Mouse (Mus musculus) liver, adult 2 months (tissue): ENCODE results near the gene Thrb. TPM values are rescaled to one million over a fixed set of nuclear protein-coding genes. Genes with fewer than 3 reads are reported as not detected.

Experiments used
- DNase-seq: peaks from one replicate; pipeline ENCODE4 v3.0.0-alpha.2; 2011; ENCODE audit warnings: low read depth, low spot score; ENCODE audit errors: extremely low read depth
- H3K27ac ChIP-seq: fragments of 200-500 bp; replicated peaks from 2 replicates; pipeline ENCODE4 v1.5.1; 2012; ENCODE audit warnings: low read depth, mild to moderate bottlenecking, control low read depth, inconsistent platforms, low read length; ENCODE audit not compliant: insufficient read depth
- H3K27me3 ChIP-seq: fragments of 200-500 bp; 2 replicates; pipeline ENCODE4 v1.6.1; 2012; ENCODE audit warnings: mild to moderate bottlenecking, moderate library complexity, low read length, inconsistent platforms; ENCODE audit not compliant: control insufficient read depth, insufficient read depth
- H3K36me3 ChIP-seq: fragments of 200-500 bp; 2 replicates; pipeline ENCODE4 v1.6.1; 2012; ENCODE audit warnings: low read length, inconsistent platforms; ENCODE audit not compliant: control insufficient read depth, insufficient read depth
- H3K4me1 ChIP-seq: fragments of 200-500 bp; 2 replicates; pipeline ENCODE4 v1.6.1; 2011; ENCODE audit warnings: low read length; ENCODE audit not compliant: control insufficient read depth, insufficient read depth
- H3K4me3 ChIP-seq: fragments of 200-500 bp; 2 replicates; pipeline ENCODE4 v1.5.1; 2011; ENCODE audit warnings: low read depth, mild to moderate bottlenecking, control low read depth, low read length, moderate library complexity; ENCODE audit not compliant: insufficient read depth
- H3K79me2 ChIP-seq: fragments of 200-500 bp; 2 replicates; pipeline ENCODE4 v1.6.1; 2012; ENCODE audit warnings: inconsistent platforms, mild to moderate bottlenecking, low read length, moderate library complexity; ENCODE audit not compliant: control insufficient read depth, insufficient read depth
- H3K9ac ChIP-seq: fragments of 200-500 bp; 2 replicates; pipeline ENCODE4 v1.6.1; 2012; ENCODE audit warnings: low read depth, mild to moderate bottlenecking, control low read depth, inconsistent platforms, low read length
- CTCF ChIP-seq: fragments of 200-500 bp; IDR thresholded peaks from 2 replicates; pipeline ENCODE4 v1.5.1; 2011; ENCODE audit warnings: low read depth, low read length, control low read depth
- POLR2A ChIP-seq: fragments of 200-500 bp; IDR thresholded peaks from 2 replicates; pipeline ENCODE4 v1.6.1; 2011; ENCODE audit warnings: low read length, control low read depth; ENCODE audit not compliant: insufficient read depth; ENCODE audit errors: extremely low read depth
- WGBS: fragments of 180-500 bp; shearing (Covaris S2); methylation state at CpG from one replicate; pipeline ENCODE4 v1.1.7; 2018; 5-methylcytosine and 5-hydroxymethylcytosine counted together
- polyA plus RNA-seq: library from polyadenylated mRNA; depleted of rRNA; stranded (reverse); fragments of >200 nt; gene quantifications from 2 replicates; pipeline ENCODE4 v1.2.3, GENCODE M21; 2012
- total RNA-seq: library from RNA; depleted of rRNA; stranded (reverse); fragments of >200 nt; gene quantifications from 2 replicates; pipeline ENCODE4 v1.2.3, GENCODE M21; 2014

Gene Thrb
- total and polyA plus RNA-seq, 2 experiments = 8.6 to 34.6 TPM

- H3K79me2 ChIP-seq = peaks cover 32% of the 10 kb centered on the region; the same call in 1 of the 2 replicates
- no peak overlapping the region for H3K9ac ChIP-seq
- H3K27me3 ChIP-seq = no peaks in the 10 kb centered on the region
- H3K4me1 ChIP-seq = peaks cover 20% of the 10 kb centered on the region; the same call in 1 of the 2 replicates
- H3K36me3 ChIP-seq = peaks cover 2% of the 10 kb centered on the region; the same call in 1 of the 2 replicates
- WGBS = 68% methylated on average over 2 of the region's 2 CpGs
- no peak overlapping the region for H3K27ac ChIP-seq
- DNase-seq = no peak
- no peak overlapping the region for H3K4me3 ChIP-seq
- TF ChIP-seq POLR2A (no peak), CTCF (no peak)
Observed at GRCm38 (mm10) chr14:17733077-17733778, 73.2 kb downstream of the Thrb start.

GRCm38 (mm10) chr14:17733779-17734137 lies 73.7 kb downstream of the Thrb start:
- Histone ChIP-seq H3K27ac (no peak overlapping the region), H3K4me1 (peaks cover 17% of the 10 kb centered on the region; the same call in 1 of the 2 replicates), H3K36me3 (peaks cover 2% of the 10 kb centered on the region; the same call in 1 of the 2 replicates), H3K27me3 (no peaks in the 10 kb centered on the region), H3K4me3 (no peak overlapping the region), H3K9ac (no peak overlapping the region), H3K79me2 (peaks cover 32% of the 10 kb centered on the region; the same call in 1 of the 2 replicates)
- TF ChIP-seq POLR2A (no peak), CTCF (no peak)
- no peak for DNase-seq
- WGBS = 93% methylated on average over 2 of the region's 2 CpGs

- peaks cover 29% of the 10 kb centered on the region; the same call in 1 of the 2 replicates for H3K79me2 ChIP-seq
- TF ChIP-seq CTCF = no peak
- TF ChIP-seq POLR2A = no peak
- peaks cover 2% of the 10 kb centered on the region; the same call in 1 of the 2 replicates for H3K36me3 ChIP-seq
- no peak for DNase-seq
- peaks cover 12% of the 10 kb centered on the region; the same call in 1 of the 2 replicates for H3K4me1 ChIP-seq
- H3K27ac ChIP-seq = no peak overlapping the region
- WGBS = 86% methylated on average over 6 of the region's 6 CpGs
- H3K9ac ChIP-seq = no peak overlapping the region
- no peak overlapping the region for H3K4me3 ChIP-seq
- no peaks in the 10 kb centered on the region for H3K27me3 ChIP-seq
Observed at GRCm38 (mm10) chr14:17735440-17735839, 75.4 kb downstream of the Thrb start.

- Histone ChIP-seq H3K4me1 (peaks cover 26% of the 10 kb centered on the region), H3K79me2 (peaks cover 16% of the 10 kb centered on the region; the same call in 1 of the 2 replicates), H3K4me3 (no peak overlapping the region), H3K27ac (no peak overlapping the region), H3K36me3 (no peaks in the 10 kb centered on the region), H3K9ac (no peak overlapping the region), H3K27me3 (no peaks in the 10 kb centered on the region)
- DNase-seq = no peak
- TF ChIP-seq CTCF (no peak), POLR2A (no peak)
- 53% methylated on average over 3 of the region's 3 CpGs for WGBS
Observed at GRCm38 (mm10) chr14:17740903-17741302, 80.8 kb downstream of the Thrb start.

GRCm38 (mm10) chr14:17742264-17742663 lies 82.2 kb downstream of the Thrb start:
- peaks cover 24% of the 10 kb centered on the region for H3K4me1 ChIP-seq
- DNase-seq = peak; percentile 70
- no peak overlapping the region for H3K9ac ChIP-seq
- H3K4me3 ChIP-seq = no peak overlapping the region
- TF ChIP-seq CTCF = no peak
- no peak for TF ChIP-seq POLR2A
- H3K36me3 ChIP-seq = no peaks in the 10 kb centered on the region
- 17% methylated on average over 2 of the region's 2 CpGs for WGBS
- H3K27ac ChIP-seq = no peak overlapping the region; the same call in 1 of the 2 replicates
- H3K27me3 ChIP-seq = no peaks in the 10 kb centered on the region
- H3K79me2 ChIP-seq = peaks cover 14% of the 10 kb centered on the region; the same call in 1 of the 2 replicates
